Mouse (Mus musculus) c-Kit-positive CD71-positive TER-119-positive erythroid progenitor cells, embryonic 14.5 days (primary cell): ENCODE measurements around the gene Olfr1150-ps1.

Source experiments
- DNase-seq: peaks from one replicate; pipeline ENCODE4 v3.0.0-alpha.2; 2013; ENCODE audit warnings: low spot score

Gene Olfr1150-ps1

GRCm38 (mm10) chr2:87843693-87844092 is at the start of gene Olfr1150-ps1:
Olfr1150-ps1 (plus strand) TSS chr2:87843993.
- no peak for DNase-seq

- DNase-seq = no peak
Observed at GRCm38 (mm10) chr2:87800292-87800691, 43.5 kb upstream of the Olfr1150-ps1 start, which contains the start of gene Olfr1143. Olfr1143 (plus strand) TSS chr2:87800592.

GRCm38 (mm10) chr2:87809522-87809921 is 34.3 kb upstream of the Olfr1150-ps1 start, which contains the start of gene Olfr1145:
Olfr1145 (plus strand) TSS chr2:87809822.
- DNase-seq = no peak

- DNase-seq = no peak
Observed at GRCm38 (mm10) chr2:87830233-87830632, 13.6 kb upstream of the Olfr1150-ps1 start, which contains the start of gene Olfr1148. Olfr1148 (plus strand) TSS chr2:87830533.

GRCm38 (mm10) chr2:87855562-87855961 is 11.8 kb downstream of the Olfr1150-ps1 start, which contains the start of gene Olfr1151:
Olfr1151 (plus strand) TSS chr2:87855862.
- DNase-seq = no peak

GRCm38 (mm10) chr2:87866192-87866591 is 22.4 kb downstream of the Olfr1150-ps1 start, which contains the start of gene Olfr1152:
Olfr1152 (plus strand) TSS chr2:87866492.
- DNase-seq = no peak

- DNase-seq = no peak
Observed at GRCm38 (mm10) chr2:87894662-87895061, 50.9 kb downstream of the Olfr1150-ps1 start, which contains the start of gene Olfr1153. Olfr1153 (plus strand) TSS chr2:87894962.
